Mouse (Mus musculus) spleen, adult 12 weeks (tissue): ENCODE results near the gene Olfr600.
"Not testable (repeated sequence)": the region's sequence is repeated elsewhere in the genome, so short reads cannot be mapped to it uniquely, and the experiment has no call there.

Experiments
- DNase-seq: peaks from one replicate; pipeline ENCODE4 v3.0.0; 2022; ENCODE audit warnings: low spot score

Olfr600 gene

DNA sequence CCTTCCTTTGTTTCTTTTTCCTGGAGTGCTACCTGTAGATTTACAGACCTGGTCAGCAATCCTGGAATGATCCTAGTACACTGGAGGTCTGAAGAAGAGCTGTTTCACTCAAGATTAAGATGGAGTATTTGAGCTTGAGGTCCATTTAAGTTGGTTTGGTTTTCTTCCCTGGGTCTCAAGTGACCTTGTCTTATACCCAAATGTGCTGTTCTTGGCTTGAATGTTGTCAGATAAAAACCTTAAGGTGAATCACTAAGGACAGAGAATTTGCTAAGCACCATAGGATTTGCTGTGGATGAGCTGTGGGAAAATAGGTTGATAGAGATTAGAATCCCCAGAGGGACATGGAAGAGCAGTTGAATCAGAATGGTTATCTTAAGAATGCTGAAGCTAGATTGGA lies at the start of gene Olfr600:
Gene Olfr600 (minus strand): TSS at position 101 of the 400 bp plus-strand sequence.
- DNase-seq: no peak

DNA sequence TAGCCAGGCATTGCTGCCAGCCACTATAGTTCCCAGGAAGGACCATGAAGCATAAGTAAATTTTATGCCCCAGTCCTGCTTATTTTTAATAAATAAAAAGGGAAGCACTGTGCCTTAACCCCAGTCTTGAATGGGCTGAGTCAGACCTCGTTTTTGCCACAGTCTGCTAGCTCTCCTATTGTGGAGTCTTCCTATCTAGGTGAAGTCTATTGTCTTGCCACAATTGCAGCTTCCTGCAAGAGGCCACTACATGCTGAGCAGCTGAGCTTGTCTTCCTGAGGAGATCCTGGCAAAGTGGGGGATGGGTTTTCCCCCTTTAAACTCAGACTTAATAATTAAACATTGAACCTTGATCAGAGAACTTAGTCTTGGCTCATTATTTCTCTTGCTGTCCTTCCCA lies 49.5 kb upstream of the Olfr600 start:
- no peak for DNase-seq

DNA sequence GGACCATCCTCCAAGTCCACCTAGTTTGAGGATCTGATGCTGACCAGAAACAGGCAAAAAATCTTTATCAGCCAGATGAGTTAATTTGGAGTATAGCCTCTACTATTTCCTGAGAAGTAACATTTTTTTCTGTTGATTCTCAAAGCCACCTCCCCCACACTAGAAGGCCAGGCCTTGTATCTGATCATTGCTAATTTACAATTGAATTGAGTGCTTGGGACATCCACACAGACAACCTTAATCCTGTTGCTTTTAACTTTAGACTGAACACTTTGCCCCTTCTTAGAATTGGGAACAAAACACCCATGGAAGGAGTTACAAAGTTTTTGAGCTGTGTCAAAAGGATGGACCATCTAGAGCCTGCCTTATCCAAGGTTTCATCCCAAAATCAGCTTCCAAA lies 48.3 kb upstream of the Olfr600 start:
- no peak for DNase-seq

DNA sequence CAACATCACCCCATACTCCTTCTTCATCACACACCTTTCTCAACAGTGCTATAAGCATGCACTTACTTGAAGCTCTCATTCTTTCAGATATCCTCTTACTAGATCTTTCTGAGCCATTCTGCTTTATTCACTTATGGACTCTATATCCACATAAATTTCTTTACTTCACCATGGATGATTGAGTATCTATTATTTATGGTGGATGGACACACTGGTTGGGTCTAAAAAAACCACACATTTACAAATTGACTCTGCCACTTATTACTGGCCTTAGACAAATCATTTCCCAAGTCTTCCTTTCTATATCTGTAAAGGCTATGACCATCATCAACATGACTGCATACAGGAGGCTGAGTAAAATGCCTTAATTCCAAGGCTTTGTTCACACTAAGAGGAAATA lies 36.6 kb upstream of the Olfr600 start, which contains the start of gene Olfr603:
Gene Olfr603 (minus strand): TSS at position 101 of the 400 bp plus-strand sequence.
- DNase-seq: no peak

DNA sequence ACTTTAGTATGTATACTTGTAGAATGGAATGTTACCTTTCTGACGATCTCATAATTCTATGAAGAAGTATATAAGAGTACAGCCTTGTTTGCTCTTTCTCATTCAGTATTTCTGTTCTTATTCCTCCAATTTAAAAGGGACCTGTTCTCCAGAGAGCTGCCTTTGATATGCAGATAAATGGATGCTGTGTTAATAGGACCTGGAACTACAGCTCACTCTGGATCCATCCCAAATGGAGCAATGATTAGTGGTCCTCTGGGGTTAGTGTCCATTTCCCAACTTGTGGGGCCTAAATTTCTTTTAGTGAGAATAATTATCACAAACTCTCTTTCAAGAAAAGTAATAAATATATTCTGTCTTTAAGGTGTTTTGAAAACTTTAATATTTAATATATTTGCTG lies 13.1 kb upstream of the Olfr600 start, which contains the start of gene Olfr601:
Gene Olfr601 (minus strand): TSS at position 101 of the 400 bp plus-strand sequence.
- DNase-seq: no peak

DNA sequence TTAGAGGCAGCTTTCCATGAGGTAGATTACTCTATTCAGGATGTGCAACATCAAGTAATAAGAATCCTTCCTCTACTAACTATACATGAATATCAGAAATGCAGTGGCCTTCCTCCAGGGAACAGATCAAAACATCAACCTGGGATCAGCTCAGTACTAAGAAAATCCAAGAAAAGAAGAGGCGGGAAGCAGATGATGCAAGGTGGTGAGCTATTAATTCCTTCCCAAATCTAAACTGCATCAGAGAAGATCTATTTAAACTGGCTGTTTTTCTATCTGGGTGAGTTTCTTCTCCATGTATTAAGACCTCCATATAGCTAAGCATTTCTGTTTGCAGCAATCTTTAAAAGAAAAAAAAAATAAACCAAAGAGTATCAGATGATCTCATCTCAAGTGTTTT lies 13.9 kb downstream of the Olfr600 start, which contains the start of gene Olfr599:
Gene Olfr599 (plus strand): TSS at position 301 of the 400 bp plus-strand sequence.
- DNase-seq: no peak

DNA sequence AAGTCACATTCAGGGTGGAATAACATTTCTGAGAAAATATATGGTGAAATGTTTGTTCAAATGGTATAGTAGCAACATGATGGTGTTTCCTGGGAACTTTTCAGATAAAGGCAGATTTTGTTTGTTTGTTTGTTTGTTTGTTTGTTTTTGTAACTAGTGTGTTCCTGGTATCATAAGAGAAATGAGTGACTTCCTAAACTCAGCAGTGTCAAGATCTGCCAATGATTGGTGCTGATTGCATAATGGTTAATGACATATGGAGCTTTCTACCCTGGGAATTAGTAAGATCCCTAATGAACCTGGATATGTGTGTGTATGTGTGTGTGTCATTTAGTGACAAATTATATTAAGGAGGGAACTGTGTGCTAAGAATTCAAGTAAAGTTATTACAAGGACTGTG lies 26.2 kb downstream of the Olfr600 start, which contains the start of gene Olfr598:
Gene Olfr598 (plus strand): TSS at position 301 of the 400 bp plus-strand sequence.
- DNase-seq: no peak

DNA sequence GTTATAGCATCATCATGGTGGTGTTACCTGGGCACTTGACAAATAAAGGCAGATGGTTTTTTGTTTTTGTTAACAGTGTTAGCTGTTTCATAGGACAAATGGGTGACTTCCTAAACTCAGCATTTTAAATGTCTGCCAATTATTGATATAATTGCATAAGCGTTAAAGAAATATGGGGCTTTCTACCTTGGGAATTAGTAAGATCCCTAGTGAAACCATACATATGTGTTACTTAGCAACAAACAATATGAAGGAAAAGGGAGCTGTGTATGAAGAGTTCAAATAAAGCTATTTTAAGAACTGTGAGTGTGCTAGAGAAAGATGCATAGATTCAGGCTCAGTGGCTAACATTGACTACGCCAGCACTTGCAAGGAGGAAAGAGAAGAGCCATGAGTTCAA lies 33.5 kb downstream of the Olfr600 start, which contains the start of gene Olfr597:
Gene Olfr597 (plus strand): TSS at position 301 of the 400 bp plus-strand sequence.
- not testable (repeated sequence) for DNase-seq

DNA sequence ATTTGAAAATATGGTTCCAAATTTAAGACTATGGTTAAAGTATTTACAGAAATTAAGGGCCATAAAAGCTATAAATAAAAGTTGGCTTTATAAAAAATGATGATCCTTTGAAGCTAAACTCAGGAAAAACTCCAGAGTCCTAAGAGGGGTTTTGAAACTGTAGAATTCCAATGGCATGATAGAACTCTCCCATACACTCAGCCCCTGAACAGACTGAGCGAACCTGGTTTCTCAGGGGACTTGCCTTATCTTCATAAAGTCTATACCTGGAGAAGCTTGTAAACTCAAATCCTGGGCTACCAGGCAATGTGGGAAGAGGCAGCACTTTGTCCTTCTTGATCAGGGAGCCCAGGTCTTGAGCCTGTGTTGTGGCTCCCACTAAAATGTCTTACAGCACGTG lies 44.1 kb downstream of the Olfr600 start, which contains the start of gene Olfr596:
Gene Olfr596 (plus strand): TSS at position 301 of the 400 bp plus-strand sequence.
- DNase-seq: not testable (repeated sequence)
